Mouse (Mus musculus): Measurements from ENCODE around the gene Fbxl17.

Gene Fbxl17

GRCm38 (mm10) chr17:63045297-63045696 lies 454.5 kb downstream of the Fbxl17 start:
- no peak for DNase-seq (ENCODE audit: low spot score)

DNA sequence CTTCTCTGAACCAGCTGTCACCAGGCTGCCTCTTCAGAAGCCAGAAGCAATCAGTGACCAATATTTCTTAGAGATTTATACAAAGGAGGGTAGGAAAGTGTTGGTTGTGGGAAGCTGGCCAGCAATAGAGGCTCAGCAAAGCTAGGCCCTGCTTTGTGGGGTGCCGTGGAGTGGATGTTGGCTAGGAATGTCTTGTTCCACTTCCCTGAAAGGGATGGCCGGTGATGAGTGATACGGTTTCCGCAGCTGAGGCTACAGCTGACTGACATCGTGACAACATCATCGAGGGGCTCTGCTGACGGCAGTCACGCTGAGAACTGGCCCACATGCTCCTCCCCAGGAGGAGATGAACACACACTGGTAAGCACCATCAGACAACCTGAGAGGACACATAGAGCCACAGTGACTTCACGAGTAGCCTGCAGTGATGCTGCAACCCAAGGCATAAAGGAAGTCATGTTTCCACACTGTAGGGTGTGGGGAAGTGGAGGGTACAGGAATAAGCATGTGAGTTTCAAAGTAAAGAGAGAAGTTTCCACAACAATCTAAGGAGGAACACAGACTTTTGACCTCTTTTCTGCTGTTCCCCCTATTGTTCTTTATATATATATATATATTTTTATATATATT lies 456.7 kb downstream of the Fbxl17 start:
- peak; percentile 23 for DNase-seq (ENCODE audit: low spot score)

DNA sequence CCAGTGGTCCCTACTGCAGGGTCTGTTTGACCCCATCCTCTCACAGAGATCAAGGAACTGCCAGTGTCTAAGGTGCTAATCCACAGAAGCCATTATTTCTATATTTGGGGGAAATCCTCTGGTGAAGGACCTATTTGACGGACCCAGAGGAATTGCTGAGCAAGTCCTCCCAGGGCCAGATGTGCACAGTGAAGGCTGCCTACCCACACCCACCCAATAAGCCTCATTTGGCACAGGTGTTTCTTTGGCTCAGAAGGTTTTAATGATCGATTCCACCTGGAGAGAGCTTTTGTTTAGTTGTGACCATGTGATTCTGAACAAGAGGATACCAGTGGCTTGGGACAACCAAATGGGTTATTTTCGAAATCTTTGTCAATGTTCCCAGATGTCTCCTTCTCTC lies 462.3 kb downstream of the Fbxl17 start:
- DNase-seq (ENCODE audit: low spot score) = no peak

- no peak for DNase-seq (ENCODE audit: low spot score)
Observed at GRCm38 (mm10) chr17:63033141-63033540, 466.7 kb downstream of the Fbxl17 start.

DNA sequence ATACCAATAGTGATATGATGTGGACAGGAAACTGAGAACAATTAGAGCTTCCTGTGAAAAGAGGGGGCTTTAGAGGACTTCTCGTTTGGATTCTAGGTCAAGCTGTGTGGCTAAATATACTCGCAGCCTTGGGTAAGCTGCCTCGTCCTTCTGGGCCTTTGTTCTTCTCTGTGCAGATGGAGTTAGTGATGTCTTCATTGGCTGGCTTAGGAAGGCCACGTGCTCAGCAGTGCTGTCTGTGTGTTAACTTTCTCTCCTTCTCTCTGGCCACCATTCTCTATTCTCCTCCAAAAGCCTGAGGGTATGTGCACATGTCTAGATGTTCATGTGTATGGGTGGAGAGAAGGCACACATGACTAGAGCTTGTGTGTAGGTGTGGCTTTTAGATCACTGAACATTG lies 470.7 kb downstream of the Fbxl17 start:
- DNase-seq (ENCODE audit: low spot score) = no peak

- DNase-seq (ENCODE audit: low spot score) = no peak
Observed at GRCm38 (mm10) chr17:63025238-63025637, 474.6 kb downstream of the Fbxl17 start.

GRCm38 (mm10) chr17:63017605-63018167 lies 482.1 kb downstream of the Fbxl17 start:
- no peak for DNase-seq (ENCODE audit: low spot score)

- DNase-seq (ENCODE audit: low spot score) = no peak
Observed at GRCm38 (mm10) chr17:63012571-63012923, 487.3 kb downstream of the Fbxl17 start.

- peak; percentile 26 for DNase-seq (ENCODE audit: low spot score)
Observed at GRCm38 (mm10) chr17:63011893-63012570, 487.8 kb downstream of the Fbxl17 start.

DNA sequence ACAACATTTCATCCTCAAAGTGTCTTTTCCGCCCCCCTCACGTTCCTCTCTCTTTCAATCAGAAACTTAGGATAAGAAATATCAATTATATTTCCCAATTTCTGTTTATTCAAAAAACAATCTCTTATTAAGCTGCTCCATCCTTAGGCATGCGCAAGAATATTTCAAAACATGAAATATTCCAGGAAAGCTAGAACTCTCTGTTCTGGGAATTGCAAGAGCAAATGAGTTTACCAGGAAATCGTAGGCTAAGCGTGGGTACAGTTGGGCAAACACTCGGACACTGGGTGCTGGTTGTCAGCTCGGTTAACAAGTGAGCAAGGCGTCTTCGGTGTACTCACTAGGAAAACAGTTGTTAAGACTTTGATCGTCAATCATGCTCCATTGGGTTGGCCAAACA lies 489.0 kb downstream of the Fbxl17 start:
- DNase-seq (ENCODE audit: low spot score) = no peak

GRCm38 (mm10) chr17:63008788-63009187 lies 491.0 kb downstream of the Fbxl17 start:
- no peak for DNase-seq (ENCODE audit: low spot score)

DNA sequence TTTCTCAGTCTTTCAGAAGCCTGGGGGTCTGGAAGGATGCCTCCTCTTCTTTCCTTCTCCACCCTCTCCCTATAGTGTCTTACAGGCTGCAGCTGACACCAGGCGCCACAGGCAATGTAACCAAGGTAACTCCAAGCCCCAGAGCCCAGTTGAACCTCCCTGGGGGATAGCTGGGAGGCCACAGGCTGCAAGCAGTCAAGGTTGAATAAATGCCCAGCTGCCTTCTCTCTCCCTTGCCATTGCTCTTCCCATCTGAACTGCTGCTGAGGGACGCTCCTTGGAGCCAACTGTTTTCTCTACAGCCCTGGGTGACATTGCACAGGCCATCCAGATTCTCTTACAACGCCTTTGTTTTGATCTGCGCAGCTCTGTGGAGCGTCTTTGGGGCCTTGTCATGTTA lies 491.5 kb downstream of the Fbxl17 start:
- no peak for DNase-seq (ENCODE audit: low spot score)

GRCm38 (mm10) chr17:63007876-63008275 lies 491.9 kb downstream of the Fbxl17 start:
- no peak for DNase-seq (ENCODE audit: low spot score)
